Mouse (Mus musculus): ENCODE measurements at regions not wholly inside any gene's neighbourhood (a gene's known extent, or its start where the extent isn't known, plus 50 kb on each side); places are given as distances from the start of the nearest gene placed in this dataset.
A peak's percentile ranks its signal among the peaks of the same experiment; 100 is the strongest.
"Not testable (repeated sequence)": the region's sequence is repeated elsewhere in the genome, so short reads cannot be mapped to it uniquely, and the experiment has no call there.

- DNase-seq (ENCODE audit: low spot score in 2 of 2), result no peak
Measured at GRCm38 (mm10) chr2:114723971-114724666, 69.4 kb upstream of the Dph6 start.

GRCm38 (mm10) chr2:114727197-114727596 lies 72.4 kb upstream of the Dph6 start:
- no peak for DNase-seq (ENCODE audit: low spot score in 2 of 2)

DNA sequence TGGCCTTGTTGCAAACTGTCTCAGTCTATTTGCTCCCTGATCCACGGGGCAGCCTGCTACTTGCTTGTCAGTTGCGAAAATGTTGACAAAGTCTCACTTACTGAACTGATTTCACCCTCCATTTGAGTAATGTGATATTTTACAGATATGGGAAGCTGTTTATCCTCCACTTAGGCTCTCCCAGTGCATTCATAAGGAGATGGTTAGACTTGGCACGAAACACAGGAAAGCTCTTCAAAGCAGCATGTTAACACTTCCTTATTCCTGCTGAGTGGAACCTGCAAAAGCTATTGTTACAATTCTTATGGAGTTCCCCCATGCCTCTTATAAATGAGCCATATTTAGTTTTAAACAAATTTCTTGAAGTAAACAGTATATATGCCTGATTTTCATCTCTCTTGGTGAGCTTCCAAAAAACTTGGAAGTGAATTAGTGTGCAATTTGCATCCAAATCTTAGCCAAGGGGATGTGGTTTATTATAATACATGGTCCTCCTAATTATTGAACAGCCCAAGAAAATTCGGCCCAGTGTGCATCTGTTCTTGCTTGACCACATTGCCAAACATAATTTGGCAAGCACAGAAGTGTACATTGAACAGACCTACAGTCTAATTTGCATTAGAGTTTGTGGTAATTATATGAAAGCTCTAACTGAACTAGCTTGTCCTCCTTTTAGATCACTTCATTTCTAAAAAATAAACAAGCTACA lies 80.3 kb upstream of the Dph6 start:
- no peak for DNase-seq (ENCODE audit: low spot score in 2 of 2)

- DNase-seq (ENCODE audit: low spot score in 2 of 2), result no peak
Measured at GRCm38 (mm10) chr2:114739421-114740212, 84.9 kb upstream of the Dph6 start.

GRCm38 (mm10) chr2:114763276-114763675 lies 108.5 kb upstream of the Dph6 start:
- DNase-seq (ENCODE audit: low spot score in 2 of 2), result no peak

DNA sequence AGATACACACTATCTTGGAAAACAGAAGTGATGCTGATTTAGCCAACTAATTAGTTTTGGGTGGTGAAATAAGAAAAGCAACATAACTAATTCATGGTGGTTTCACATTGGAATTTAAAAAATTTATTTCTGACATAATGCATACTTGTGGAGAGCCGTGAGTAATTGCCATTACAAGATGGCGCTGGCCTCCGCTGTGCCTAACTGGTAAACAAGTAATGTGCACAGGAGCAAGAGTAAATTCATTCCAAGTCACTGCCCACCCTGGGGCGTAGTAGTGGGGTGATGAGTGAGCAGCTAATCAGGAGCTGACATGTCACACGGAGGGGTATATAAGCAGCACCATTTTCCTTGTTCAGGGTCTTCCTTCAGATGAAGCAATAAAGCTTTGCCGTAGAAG lies 119.0 kb upstream of the Dph6 start:
- DNase-seq (ENCODE audit: low spot score in 2 of 2), result not testable (repeated sequence)

- DNase-seq (ENCODE audit: low spot score in 2 of 2), result no peak
Measured at GRCm38 (mm10) chr2:114774278-114774677, 119.5 kb upstream of the Dph6 start.

GRCm38 (mm10) chr2:114775532-114775931 lies 120.8 kb upstream of the Dph6 start:
- DNase-seq (ENCODE audit: low spot score in 2 of 2), result no peak

- DNase-seq (ENCODE audit: low spot score in 2 of 2), result no peak
Measured at GRCm38 (mm10) chr2:114776176-114776575, 121.4 kb upstream of the Dph6 start.

DNA sequence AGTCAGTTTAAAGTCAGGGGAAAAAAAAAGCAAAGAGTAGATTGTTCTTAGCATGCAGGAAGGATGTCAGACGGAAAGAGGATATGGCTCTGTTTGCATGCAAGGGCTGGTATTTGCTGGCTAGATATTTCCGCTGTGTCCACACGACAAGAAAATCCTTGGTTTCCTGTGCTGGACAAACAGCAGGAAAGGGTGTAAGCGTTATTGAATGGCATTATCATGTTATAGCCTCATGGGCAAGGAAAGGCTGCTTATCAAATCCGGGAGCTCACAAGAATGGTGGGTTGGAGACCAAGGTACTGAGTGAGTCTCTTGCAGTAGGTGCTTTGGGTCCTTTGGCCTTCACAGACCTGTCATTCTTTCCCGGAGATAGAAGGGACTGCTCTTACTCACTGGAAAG lies 127.7 kb upstream of the Dph6 start:
- no peak for DNase-seq (ENCODE audit: low spot score in 2 of 2)

- no peak for DNase-seq (ENCODE audit: low spot score in 2 of 2)
Measured at GRCm38 (mm10) chr2:114784191-114784590, 129.4 kb upstream of the Dph6 start.

GRCm38 (mm10) chr2:114788251-114788650 lies 133.5 kb upstream of the Dph6 start:
- no peak for DNase-seq (ENCODE audit: low spot score in 2 of 2)

GRCm38 (mm10) chr2:114796630-114797290 lies 142.0 kb upstream of the Dph6 start:
- DNase-seq (ENCODE audit: low spot score in 2 of 2), result no peak

- peak; percentile 5 to 38 for DNase-seq (ENCODE audit: low spot score in 2 of 2)
Measured at GRCm38 (mm10) chr2:114797291-114797650, 142.5 kb upstream of the Dph6 start.

GRCm38 (mm10) chr2:114803241-114803640 lies 148.5 kb upstream of the Dph6 start:
- no peak for DNase-seq (ENCODE audit: low spot score in 2 of 2)

GRCm38 (mm10) chr2:114803928-114804327 lies 149.2 kb upstream of the Dph6 start:
- no peak for DNase-seq (ENCODE audit: low spot score in 2 of 2)

DNA sequence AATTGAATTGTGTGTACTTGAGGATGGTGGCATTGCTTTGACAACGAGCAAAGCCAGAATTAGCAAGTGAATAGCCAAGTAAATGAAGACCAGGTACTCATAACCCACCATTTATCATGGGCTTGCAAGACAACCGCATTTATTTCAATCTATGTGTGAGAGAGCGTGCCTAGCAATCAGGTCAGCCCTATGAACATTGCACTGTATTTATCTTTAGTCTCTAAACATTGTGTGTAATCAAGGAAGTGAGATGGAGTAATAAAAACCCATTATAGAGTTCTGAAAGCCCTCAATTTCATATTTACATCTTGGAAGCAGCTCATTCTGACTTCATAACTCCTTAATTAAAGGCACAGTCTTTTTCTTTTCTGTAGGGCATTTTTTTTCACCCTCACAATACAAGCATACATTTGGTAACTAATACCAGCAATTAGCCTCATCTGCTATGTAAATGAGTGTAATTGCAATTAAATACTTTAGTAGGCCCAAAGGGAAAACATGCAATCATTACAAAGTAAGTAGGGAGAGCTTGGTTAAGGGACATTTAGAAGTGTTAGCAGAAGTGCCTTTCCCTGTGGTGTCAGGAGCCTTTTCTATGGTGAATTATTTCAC lies 150.8 kb upstream of the Dph6 start:
- no peak for DNase-seq (ENCODE audit: low spot score in 2 of 2)

- DNase-seq (ENCODE audit: low spot score in 2 of 2), result no peak
Measured at GRCm38 (mm10) chr2:114808046-114808445, 153.3 kb upstream of the Dph6 start.

DNA sequence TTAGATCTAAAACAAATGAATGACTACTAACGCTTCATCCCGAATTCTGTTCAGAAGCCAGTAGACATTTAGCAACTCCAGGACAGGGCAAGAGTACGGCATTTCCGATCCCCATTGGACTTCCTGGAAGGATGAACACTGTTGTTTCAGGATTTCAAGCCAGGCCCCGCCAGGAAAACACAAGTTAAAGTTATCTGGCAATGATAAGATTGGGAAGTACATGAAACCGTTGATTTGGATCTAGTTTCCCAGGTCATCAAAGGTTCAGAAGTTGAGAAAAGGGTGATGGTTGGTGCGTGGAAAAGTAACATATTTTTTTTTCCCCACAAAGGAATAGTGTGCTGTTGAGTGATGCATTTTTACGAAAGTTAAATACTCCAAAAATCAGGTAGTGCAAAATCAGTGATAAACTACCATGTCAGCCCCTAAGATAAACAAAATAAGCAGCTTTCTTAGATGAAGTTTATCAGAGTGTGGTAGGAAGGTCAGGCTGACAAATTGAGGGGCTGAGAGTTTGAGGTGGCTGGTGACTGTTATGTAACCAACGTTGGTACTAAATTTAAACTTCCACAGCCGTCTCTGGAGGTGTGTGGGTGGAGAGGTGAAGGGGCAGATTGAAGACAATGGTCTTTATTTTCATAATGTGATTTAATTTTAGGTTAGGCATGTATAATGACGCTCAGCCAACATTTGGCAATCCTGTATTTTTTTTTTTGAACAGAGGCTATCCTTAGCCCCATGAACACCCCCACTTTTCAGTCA lies 157.6 kb upstream of the Dph6 start:
- no peak for DNase-seq (ENCODE audit: low spot score in 2 of 2)

- DNase-seq (ENCODE audit: low spot score in 2 of 2), result no peak
Measured at GRCm38 (mm10) chr2:114812903-114813290, 158.1 kb upstream of the Dph6 start.

All from left cerebral cortex, adult 18-20 months (tissue).